Mouse (Mus musculus) testis, postnatal 10 days (tissue): ENCODE results near the gene Bod1.
A peak's percentile ranks its signal among the peaks of the same experiment; 100 is the strongest.

Experiments used
- DNase-seq: peaks from one replicate; pipeline ENCODE4 v3.0.0; 2021; ENCODE audit warnings: low spot score

Gene Bod1

DNA sequence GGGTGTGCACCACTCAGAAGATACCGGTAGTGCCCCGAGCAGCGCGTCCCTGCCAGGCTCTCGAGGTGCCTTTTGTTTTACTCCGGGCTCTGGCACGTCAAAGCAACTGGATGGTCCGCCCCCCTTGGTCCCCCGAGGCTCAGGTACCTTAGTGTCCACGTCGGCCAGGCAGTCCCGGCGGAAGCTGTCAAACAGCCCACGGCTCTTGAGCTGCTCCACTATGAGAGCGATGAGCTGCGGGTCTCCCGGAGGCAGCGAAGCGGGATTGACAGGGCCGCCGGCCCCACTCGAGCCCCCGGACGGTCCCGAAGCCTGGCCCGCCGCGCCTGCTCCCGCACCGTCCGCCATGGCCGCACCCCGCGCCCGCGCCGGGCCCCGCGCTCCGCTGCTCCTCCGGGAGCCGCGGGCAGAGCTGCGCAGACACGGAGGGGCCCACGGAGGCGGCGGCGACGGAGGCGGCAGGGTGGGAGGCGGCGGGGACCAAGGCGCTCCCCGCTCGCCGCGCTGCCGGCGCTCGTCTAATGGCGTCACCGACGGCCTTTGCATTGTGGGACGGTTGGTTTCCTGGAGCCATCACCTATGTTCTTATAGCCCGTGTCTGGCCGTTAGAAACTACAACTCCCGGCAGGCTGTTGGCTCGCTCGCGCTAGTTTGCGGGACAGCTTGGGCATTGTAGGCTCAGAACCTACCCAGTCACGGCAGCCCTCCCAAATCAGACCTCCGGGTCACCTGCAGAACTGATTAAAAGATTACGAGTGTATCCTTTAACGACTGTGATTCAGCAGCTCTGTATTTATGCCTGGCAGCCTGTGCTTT, at the start of gene Bod1:
Bod1 (minus strand) TSS at position 532 of the 816 bp plus-strand sequence.
- peak; percentile 89 for DNase-seq

- DNase-seq: no peak
Observed at GRCm38 (mm10) chr11:31719090-31719489, 47.4 kb upstream of the Bod1 start.

GRCm38 (mm10) chr11:31717926-31718735, 46.4 kb upstream of the Bod1 start:
- DNase-seq: no peak

GRCm38 (mm10) chr11:31713641-31714121, 42.0 kb upstream of the Bod1 start:
- peak; percentile 82 for DNase-seq

GRCm38 (mm10) chr11:31713116-31713515, 41.4 kb upstream of the Bod1 start:
- no peak for DNase-seq

DNA sequence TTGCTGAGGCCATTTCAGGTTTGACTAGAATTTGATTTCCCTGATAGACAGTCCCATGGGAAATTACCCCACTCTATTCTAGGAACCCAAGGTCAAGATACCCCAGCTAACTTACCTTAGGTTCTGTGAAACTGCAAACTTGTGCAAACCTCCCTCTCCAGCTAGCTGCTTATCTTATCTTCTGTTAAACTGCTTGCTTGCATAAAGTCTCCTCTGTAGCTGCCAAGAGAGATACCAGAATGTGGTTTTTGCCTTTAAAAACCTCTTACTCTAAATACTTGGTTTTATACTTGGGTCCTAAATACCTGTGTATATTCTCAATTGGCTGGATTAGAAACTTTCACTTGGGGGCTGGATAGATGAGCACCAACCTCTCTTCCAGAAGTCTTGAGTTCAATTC, 36.1 kb upstream of the Bod1 start:
- DNase-seq: no peak

- DNase-seq: no peak
Observed at GRCm38 (mm10) chr11:31703173-31703572, 31.5 kb upstream of the Bod1 start.

DNA sequence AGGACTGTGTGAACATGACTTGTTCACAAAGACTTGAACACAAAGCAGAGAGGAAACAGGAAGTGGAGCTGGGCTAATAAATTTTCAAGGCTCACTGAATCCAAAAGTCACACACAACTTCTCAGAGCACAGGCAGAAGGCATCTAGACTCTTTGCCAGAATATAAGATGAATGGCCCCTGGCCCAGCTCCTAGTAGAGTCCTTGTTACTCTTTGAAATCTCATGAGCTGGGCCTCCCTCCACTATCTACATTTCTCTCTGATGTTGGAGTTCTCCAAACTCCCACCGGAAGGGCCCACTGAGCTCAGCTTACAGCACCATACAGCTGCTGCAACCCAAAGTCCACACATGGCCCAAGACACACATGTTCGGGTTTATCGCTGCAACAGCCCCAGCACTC, 30.2 kb upstream of the Bod1 start:
- DNase-seq: no peak

DNA sequence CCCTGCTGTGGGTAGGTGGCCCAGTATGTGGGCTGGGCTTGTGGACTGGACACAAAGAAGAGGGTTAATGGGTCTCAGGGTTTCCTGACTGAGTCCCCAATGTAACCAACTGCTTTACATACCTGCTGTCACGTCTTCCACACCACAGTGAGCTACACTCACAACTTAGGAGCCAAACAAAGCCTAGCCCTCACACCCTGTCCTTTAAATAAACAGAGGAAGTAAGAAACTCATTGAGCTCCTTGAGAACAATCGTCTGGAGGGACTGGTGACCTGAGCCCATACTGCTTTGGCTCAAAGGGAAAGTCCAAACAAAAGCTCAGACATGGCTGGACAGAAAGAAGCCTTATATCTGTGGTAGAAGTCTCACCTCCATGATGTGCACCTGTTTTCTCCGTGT, 27.8 kb upstream of the Bod1 start:
- no peak for DNase-seq

GRCm38 (mm10) chr11:31694801-31695200, 23.1 kb upstream of the Bod1 start:
- no peak for DNase-seq

DNA sequence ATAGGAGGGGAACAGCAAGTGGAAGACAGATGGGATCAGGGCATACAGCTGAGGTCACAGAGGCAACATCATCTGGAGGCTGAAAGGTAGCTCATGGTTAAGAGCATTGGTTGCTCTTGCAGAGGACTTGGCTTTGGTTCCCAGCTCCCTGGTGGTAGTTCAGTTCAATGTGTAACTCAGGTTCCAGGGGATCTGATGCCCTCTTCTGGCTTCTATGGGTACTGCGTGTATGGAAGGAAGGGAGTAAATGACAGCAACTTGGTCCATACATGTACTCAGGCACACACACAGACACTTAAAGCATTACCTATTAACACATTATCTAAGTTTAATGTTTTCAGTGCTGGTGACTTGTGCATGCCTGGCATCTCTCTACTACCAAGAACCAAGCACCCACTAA, 22.4 kb upstream of the Bod1 start:
- DNase-seq: no peak

DNA sequence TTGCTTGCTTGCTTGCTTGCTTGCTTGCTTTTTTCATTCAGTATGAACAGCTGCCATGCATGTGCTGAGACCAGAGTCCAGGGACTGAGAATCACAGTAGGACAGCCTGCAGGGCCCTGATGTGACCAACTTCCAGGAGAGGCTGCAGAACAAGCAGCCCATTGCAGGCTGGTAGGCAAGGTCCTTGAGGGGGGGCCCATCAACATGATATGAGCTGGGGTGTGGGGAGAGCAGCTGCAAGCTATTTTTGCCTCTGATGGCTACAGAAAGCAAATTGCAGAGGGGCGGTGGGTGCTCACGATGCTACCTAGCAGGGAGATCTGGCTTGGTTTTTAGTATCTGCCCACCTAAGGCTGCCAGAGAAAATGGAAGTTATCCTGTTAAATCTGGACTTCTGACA, 21.6 kb upstream of the Bod1 start:
- DNase-seq: no peak

- DNase-seq: no peak
Observed at GRCm38 (mm10) chr11:31688956-31689355, 17.3 kb upstream of the Bod1 start.

DNA sequence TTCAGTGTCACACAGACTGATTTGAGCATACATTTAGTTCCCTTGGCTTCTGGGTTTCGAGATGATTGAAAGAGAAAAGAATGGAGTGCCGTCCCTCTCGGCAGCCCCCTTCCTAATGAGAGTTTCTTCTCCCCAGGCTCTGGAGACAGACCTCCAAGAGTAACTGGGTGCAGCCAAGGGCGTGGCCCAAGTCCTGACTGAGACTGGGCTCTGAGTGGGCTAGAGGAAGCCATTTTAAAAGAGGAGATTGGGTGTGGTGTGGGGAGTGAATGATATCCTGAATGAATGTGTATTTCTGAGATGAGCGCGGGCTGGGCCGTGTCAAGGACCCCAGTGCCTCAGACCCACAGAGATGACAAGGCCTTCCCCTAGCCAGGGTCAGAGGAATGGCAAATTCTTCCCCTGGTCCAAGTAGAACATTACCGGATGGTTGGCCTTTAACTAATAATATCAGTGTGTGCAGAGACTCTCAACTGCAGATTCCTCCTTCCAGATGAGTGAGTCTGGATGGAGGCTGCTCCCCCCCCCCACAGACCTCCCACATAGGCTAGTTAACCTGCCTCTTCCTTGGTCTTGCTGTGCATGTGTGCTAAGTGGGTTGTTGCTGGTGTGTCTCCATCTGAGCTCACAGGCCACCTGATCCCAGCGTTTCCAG, 13.4 kb upstream of the Bod1 start:
- DNase-seq: no peak

- DNase-seq: no peak
Observed at GRCm38 (mm10) chr11:31684126-31684525, 12.4 kb upstream of the Bod1 start.

GRCm38 (mm10) chr11:31679840-31680381, 8.2 kb upstream of the Bod1 start:
- no peak for DNase-seq

DNA sequence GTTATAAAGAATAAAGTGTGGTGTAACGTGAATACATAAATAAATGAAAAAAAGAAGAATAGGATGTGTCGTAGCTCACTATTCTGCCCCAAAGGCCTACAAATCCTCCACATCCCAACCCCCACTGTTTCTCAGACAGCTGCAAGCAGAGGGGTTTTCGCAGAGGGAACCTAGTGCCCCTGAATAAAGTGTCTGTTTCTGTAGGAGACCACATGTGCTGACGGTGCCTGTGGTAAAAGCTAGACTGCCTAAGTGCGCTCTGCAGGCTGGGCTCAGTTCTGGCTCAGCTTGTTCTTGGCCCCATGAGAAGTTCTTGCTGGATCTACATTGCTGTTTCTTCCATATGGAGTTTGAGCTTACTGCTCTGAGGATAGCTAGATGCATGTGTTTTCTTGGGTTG, 5.6 kb upstream of the Bod1 start:
- no peak for DNase-seq

- DNase-seq: no peak
Observed at GRCm38 (mm10) chr11:31676661-31677252, 5.1 kb upstream of the Bod1 start.

DNA sequence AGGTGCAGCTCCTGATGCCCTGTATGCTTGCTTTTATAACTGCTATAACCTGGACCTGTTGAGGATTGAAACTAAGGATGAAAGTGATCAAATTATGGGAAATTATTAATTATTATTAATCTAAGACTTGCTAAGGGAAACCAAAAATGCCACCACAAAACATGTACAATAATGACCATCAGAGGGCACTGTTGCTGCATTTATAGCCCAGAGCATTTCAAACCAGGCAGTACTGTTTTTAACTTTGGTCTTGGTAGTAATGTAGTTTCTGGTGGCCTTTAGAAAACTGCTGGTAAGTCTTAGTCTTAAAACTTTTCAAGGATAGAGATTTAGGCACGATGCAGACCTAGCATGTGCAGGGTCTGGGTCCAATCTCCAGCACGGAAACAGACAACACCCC, 3.7 kb upstream of the Bod1 start:
- DNase-seq: no peak

DNA sequence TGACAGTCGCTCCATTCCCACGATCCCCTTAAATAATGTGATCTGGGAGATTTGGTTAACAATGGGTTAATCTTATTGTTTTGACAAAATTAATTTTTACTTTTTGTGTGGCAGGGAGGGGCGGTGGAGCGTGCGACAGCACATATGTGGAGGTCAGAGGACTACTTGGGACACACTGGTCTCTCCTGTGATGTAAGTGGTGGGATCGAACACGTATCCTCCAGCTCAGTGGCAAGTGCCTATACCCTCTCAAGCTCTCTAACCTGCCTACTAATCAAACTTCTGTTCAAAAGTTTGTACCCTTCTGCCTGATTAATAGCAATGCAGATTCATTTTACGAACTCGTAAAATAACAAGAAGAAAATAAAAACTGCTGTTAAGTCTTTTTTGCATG, 482 bp upstream of the Bod1 start:
- DNase-seq: no peak

DNA sequence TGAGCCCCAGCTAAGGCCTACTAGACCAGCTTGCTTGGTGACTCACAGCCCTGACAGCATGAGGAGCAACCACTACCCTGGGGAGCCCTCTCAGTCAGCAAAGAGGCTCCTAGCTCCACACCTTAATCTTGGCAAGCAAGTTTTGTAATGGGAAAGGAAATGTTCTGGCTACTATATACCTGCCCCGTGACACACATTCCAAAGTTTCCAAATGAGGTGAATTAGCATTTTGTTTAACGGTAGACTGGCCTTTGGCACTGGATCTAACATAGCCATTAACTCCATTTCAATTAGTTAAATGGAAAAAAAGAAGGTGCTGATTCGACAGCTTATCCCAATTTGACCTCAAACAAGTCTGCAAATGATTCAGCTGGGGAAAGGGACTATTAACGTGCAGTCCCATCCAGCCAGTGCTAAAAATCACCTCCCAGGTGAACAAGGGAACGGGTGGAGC, 1.2 kb downstream of the Bod1 start:
- DNase-seq: no peak
